Mouse (Mus musculus) liver, adult (tissue): ENCODE measurements around the gene Unc13b.
A peak's percentile ranks its signal among the peaks of the same experiment; 100 is the strongest.

Source experiments
- GATA4 ChIP-seq: IDR thresholded peaks from 2 replicates; pipeline ENCODE4 v1.6.1; 2014; ENCODE audit warnings: mild to moderate bottlenecking, low read length; ENCODE audit not compliant: insufficient replicate concordance

Unc13b gene

GRCm38 (mm10) chr4:43031237-43031995 is 27.3 kb upstream of the Unc13b start, which contains the start of gene Stoml2:
TSS of gene Stoml2 (minus strand) at chr4:43031710.
- peak; percentile 31; the same call in 1 of the 2 replicates for TF ChIP-seq GATA4

DNA sequence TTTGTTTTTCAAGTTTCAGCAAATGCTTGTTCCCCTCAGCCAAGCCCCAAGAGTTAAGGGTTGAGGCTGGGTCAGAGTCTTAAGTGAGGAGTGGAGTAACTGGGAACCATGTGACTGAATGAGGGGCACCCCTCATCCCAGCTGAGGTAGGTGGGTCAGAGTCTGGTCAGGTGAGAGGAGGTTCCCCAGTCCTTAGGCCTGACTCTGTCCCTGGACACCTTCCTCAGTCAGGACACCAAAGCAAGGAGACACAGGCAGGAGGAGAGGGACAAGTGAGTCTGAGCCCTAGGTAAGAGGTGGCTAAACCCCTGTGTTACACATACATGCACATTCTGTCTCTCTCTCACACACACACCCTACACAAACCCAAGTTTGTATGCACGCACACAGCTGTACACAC is 26.3 kb upstream of the Unc13b start:
- TF ChIP-seq GATA4, result no peak

GRCm38 (mm10) chr4:43033481-43033880 is 25.3 kb upstream of the Unc13b start:
- no peak for TF ChIP-seq GATA4

- no peak for TF ChIP-seq GATA4
Observed at GRCm38 (mm10) chr4:43035851-43036250, 22.9 kb upstream of the Unc13b start.

GRCm38 (mm10) chr4:43036356-43036755 is 22.4 kb upstream of the Unc13b start:
- no peak for TF ChIP-seq GATA4

DNA sequence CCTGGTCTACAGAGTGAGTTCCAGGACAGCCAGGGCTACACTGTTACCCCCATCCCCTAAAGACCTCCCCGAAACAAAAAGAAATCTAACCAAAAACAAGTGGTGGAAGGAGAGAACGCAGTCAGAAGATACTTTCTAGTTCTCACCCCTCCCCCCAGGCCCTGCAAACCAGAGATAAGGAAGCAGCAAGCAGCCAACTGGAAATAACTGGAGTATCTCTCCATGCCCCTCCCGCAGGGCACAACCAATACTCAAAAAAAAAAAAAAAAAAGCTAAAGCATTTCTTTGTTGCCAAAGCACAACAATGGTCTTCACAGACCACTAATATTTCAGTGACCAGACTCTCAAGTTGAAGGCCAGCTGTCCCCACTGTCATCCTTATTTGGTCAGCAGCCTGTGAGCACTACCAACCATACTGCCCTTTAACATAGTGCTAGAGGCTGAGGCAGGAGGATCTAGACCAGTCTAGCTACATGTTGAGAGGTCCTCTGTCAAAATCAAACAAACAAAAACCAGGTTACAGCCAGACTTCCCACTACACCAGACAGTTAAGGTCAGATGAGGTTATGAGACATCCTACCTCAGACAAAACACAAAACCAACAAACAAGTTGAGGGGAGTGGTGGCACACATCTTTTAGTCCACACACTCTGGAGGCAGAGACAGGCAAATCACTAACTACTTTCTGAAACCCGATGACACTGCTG is 20.7 kb upstream of the Unc13b start:
- TF ChIP-seq GATA4, result no peak

DNA sequence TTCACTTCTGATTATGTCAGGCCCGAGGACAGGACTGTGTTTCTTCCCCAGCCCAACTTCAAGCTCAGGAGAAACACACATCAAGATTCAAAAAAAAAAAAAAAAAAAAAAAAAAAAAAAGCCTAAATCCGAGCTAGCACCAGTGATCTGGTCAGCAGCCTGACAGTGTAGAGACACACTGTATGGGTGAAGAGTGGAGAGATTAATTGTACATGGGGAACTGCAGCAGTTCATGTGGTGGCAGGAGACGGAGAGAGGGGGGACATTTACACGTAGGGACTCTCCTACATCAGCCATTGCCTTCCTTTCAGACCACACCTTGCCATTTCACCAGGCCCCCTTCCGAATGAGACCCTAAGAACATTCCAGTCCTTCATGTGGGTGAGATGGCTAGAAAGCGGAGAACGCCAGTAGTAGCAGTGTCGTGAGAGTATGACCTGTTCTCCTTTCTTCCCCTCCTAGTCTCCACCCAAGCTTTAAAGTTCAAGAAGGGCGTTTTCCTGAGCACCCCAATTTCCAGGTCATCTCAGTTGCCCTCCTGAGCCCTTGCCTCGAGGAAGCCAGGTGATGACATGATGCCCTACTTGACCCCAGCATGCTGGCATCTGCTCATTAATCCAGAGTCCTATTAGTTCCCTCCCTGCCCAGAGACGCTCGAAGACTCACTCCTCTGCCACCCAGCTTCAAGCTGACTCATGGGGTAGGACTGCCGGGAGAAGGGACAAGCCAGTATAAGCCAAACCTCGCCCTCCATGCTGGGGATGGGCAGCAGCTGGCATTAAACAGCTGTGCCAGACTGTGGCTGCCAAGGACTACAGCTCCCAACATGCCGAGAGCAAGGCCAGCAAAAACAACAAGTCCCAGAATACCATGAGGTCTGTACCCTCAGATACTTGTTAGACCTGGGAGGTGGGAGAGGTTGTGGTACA is 19.9 kb upstream of the Unc13b start:
- TF ChIP-seq GATA4, result no peak

- no peak for TF ChIP-seq GATA4
Observed at GRCm38 (mm10) chr4:43039609-43040008, 19.1 kb upstream of the Unc13b start.

GRCm38 (mm10) chr4:43040114-43040572 is 18.6 kb upstream of the Unc13b start:
- TF ChIP-seq GATA4, result peak; percentile 10; the same call in 1 of the 2 replicates

- no peak for TF ChIP-seq GATA4
Observed at GRCm38 (mm10) chr4:43040881-43041547, 17.7 kb upstream of the Unc13b start.

- TF ChIP-seq GATA4, result no peak
Observed at GRCm38 (mm10) chr4:43043644-43044357, 15.0 kb upstream of the Unc13b start.

- no peak for TF ChIP-seq GATA4
Observed at GRCm38 (mm10) chr4:43044673-43045072, 14.1 kb upstream of the Unc13b start.

DNA sequence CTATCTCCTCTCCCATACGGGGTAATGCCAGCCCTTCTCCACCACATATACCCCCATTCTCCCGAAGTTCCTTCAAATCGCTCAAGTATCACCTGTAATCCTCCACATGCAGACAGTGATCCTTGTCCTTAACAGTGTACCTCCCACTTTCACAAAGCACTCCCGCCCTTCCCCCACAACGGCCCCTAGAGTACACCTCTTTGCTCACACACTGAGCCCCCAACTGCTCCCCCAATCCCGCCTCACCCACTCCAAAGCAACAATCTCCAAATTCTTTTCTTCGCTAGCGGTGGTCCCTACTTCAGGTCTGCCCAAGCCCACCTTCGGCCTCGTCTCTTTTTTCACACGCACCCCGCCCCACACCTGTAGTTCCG is 13.5 kb upstream of the Unc13b start:
- no peak for TF ChIP-seq GATA4

- TF ChIP-seq GATA4, result no peak; the same call in 1 of the 2 replicates
Observed at GRCm38 (mm10) chr4:43045659-43046302, 13.0 kb upstream of the Unc13b start, which contains the start of gene Fam214b. TSS of gene Fam214b (minus strand) at chr4:43046220.
